Mouse (Mus musculus): ENCODE measurements around the gene Alg14. TPM values are rescaled to one million over a fixed set of nuclear protein-coding genes. Genes with fewer than 3 reads are reported as not detected.

The Alg14 gene
- polyA plus RNA-seq, 1 experiment from 2014 or later: 32.4 TPM

GRCm38 (mm10) chr3:121267283-121267682 is 24.3 kb upstream of the Alg14 start:
- H3K4me3 ChIP-seq (ENCODE audit: low read depth, low read length): no peak overlapping the region
- no peaks in the 10 kb centered on the region for H3K9me3 ChIP-seq (ENCODE audit: control insufficient read depth, low read length)
- no peak overlapping the region for H3K9ac ChIP-seq (ENCODE audit: low read length)
- H3K36me3 ChIP-seq (ENCODE audit: control insufficient read depth, insufficient read depth, low read length): no peaks in the 10 kb centered on the region
- no peak overlapping the region for H3K4me2 ChIP-seq (ENCODE audit: low read depth, severe bottlenecking)
- DNase-seq (ENCODE audit: low spot score) (no peak), ATAC-seq (ENCODE audit: insufficient number of reproducible peaks, low FRiP score, low TSS enrichment, low read depth) (no peak)
- peaks cover 19% of the 10 kb centered on the region for H3K27me3 ChIP-seq (ENCODE audit: control insufficient read depth, insufficient read depth, low read length)
- H3K27ac ChIP-seq (replicated peaks; ENCODE audit: low read depth, low read length): no peak overlapping the region
- peaks cover under 1% of the 10 kb centered on the region for H3K4me1 ChIP-seq (ENCODE audit: control insufficient read depth, insufficient read depth, low read length)
- WGBS: 81% methylated on average over 5 of the region's 5 CpGs

GRCm38 (mm10) chr3:121272577-121272976 is 19.0 kb upstream of the Alg14 start:
- H3K4me2 ChIP-seq (ENCODE audit: low read depth, severe bottlenecking): no peak overlapping the region
- no peak for ATAC-seq (ENCODE audit: insufficient number of reproducible peaks, low FRiP score, low TSS enrichment, low read depth)
- no peak overlapping the region for H3K27ac ChIP-seq (replicated peaks; ENCODE audit: low read depth, low read length)
- DNase-seq (ENCODE audit: low spot score): no peak
- H3K4me1 ChIP-seq (ENCODE audit: control insufficient read depth, insufficient read depth, low read length): no peaks in the 10 kb centered on the region
- H3K27me3 ChIP-seq (ENCODE audit: control insufficient read depth, insufficient read depth, low read length): no peaks in the 10 kb centered on the region
- no peak overlapping the region for H3K9ac ChIP-seq (ENCODE audit: low read length)
- no peak overlapping the region for H3K4me3 ChIP-seq (ENCODE audit: low read depth, low read length)
- 63% methylated on average over 2 of the region's 2 CpGs for WGBS
- no peaks in the 10 kb centered on the region for H3K9me3 ChIP-seq (ENCODE audit: control insufficient read depth, low read length)
- no peaks in the 10 kb centered on the region for H3K36me3 ChIP-seq (ENCODE audit: control insufficient read depth, insufficient read depth, low read length)

GRCm38 (mm10) chr3:121274010-121274409 is 17.6 kb upstream of the Alg14 start:
- Histone ChIP-seq H3K27me3 (ENCODE audit: control insufficient read depth, insufficient read depth, low read length) (no peaks in the 10 kb centered on the region), H3K36me3 (ENCODE audit: control insufficient read depth, insufficient read depth, low read length) (no peaks in the 10 kb centered on the region), H3K4me2 (ENCODE audit: low read depth, severe bottlenecking) (no peak overlapping the region), H3K27ac (replicated peaks; ENCODE audit: low read depth, low read length) (no peak overlapping the region), H3K4me1 (ENCODE audit: control insufficient read depth, insufficient read depth, low read length) (no peaks in the 10 kb centered on the region), H3K9ac (ENCODE audit: low read length) (no peak overlapping the region), H3K4me3 (ENCODE audit: low read depth, low read length) (no peak overlapping the region), H3K9me3 (ENCODE audit: control insufficient read depth, low read length) (no peaks in the 10 kb centered on the region)
- no peak for DNase-seq (ENCODE audit: low spot score)
- WGBS: 93% methylated on average over 2 of the region's 2 CpGs
- no peak for ATAC-seq (ENCODE audit: insufficient number of reproducible peaks, low FRiP score, low TSS enrichment, low read depth)

GRCm38 (mm10) chr3:121277009-121277408 is 14.6 kb upstream of the Alg14 start:
- Histone ChIP-seq H3K4me1 (ENCODE audit: control insufficient read depth, insufficient read depth, low read length) (no peaks in the 10 kb centered on the region), H3K4me2 (ENCODE audit: low read depth, severe bottlenecking) (no peak overlapping the region), H3K36me3 (ENCODE audit: control insufficient read depth, insufficient read depth, low read length) (no peaks in the 10 kb centered on the region), H3K4me3 (ENCODE audit: low read depth, low read length) (no peak overlapping the region), H3K9ac (ENCODE audit: low read length) (no peak overlapping the region), H3K27ac (replicated peaks; ENCODE audit: low read depth, low read length) (no peak overlapping the region), H3K27me3 (ENCODE audit: control insufficient read depth, insufficient read depth, low read length) (no peaks in the 10 kb centered on the region), H3K9me3 (ENCODE audit: control insufficient read depth, low read length) (no peaks in the 10 kb centered on the region)
- DNase-seq (ENCODE audit: low spot score): no peak
- ATAC-seq (ENCODE audit: insufficient number of reproducible peaks, low FRiP score, low TSS enrichment, low read depth): no peak
- 69% methylated on average over 4 of the region's 4 CpGs for WGBS

- Histone ChIP-seq H3K9ac (ENCODE audit: low read length) (no peak overlapping the region), H3K27me3 (ENCODE audit: control insufficient read depth, insufficient read depth, low read length) (no peaks in the 10 kb centered on the region), H3K4me1 (ENCODE audit: control insufficient read depth, insufficient read depth, low read length) (no peaks in the 10 kb centered on the region), H3K36me3 (ENCODE audit: control insufficient read depth, insufficient read depth, low read length) (no peaks in the 10 kb centered on the region), H3K27ac (replicated peaks; ENCODE audit: low read depth, low read length) (no peak overlapping the region), H3K9me3 (ENCODE audit: control insufficient read depth, low read length) (no peaks in the 10 kb centered on the region), H3K4me2 (ENCODE audit: low read depth, severe bottlenecking) (no peak overlapping the region), H3K4me3 (ENCODE audit: low read depth, low read length) (no peak overlapping the region)
- DNase-seq (ENCODE audit: low spot score): no peak
- no peak for ATAC-seq (ENCODE audit: insufficient number of reproducible peaks, low FRiP score, low TSS enrichment, low read depth)
- WGBS: 82% methylated on average over 4 of the region's 4 CpGs
These were observed 14.0 kb upstream of the Alg14 start for GRCm38 (mm10) chr3:121277557-121277956.

GRCm38 (mm10) chr3:121279679-121280078 is 11.9 kb upstream of the Alg14 start:
- no peak overlapping the region for H3K4me3 ChIP-seq (ENCODE audit: low read depth, low read length)
- H3K36me3 ChIP-seq (ENCODE audit: control insufficient read depth, insufficient read depth, low read length): no peaks in the 10 kb centered on the region
- no peaks in the 10 kb centered on the region for H3K27me3 ChIP-seq (ENCODE audit: control insufficient read depth, insufficient read depth, low read length)
- DNase-seq (ENCODE audit: low spot score) (no peak), ATAC-seq (ENCODE audit: insufficient number of reproducible peaks, low FRiP score, low TSS enrichment, low read depth) (no peak)
- 87% methylated on average over 14 of the region's 14 CpGs for WGBS
- H3K9ac ChIP-seq (ENCODE audit: low read length): no peak overlapping the region
- no peak overlapping the region for H3K4me2 ChIP-seq (ENCODE audit: low read depth, severe bottlenecking)
- no peaks in the 10 kb centered on the region for H3K4me1 ChIP-seq (ENCODE audit: control insufficient read depth, insufficient read depth, low read length)
- H3K9me3 ChIP-seq (ENCODE audit: control insufficient read depth, low read length): no peaks in the 10 kb centered on the region
- no peak overlapping the region for H3K27ac ChIP-seq (replicated peaks; ENCODE audit: low read depth, low read length)

- ATAC-seq (ENCODE audit: insufficient number of reproducible peaks, low FRiP score, low TSS enrichment, low read depth): no peak
- no peak within 1 kb of the TSS for H3K9ac ChIP-seq (ENCODE audit: low read length)
- no peak within 1 kb of the TSS for H3K4me2 ChIP-seq (ENCODE audit: low read depth, severe bottlenecking)
- no peaks in the 10 kb centered on the region for H3K4me1 ChIP-seq (ENCODE audit: control insufficient read depth, insufficient read depth, low read length)
- 86% methylated on average over 4 of the region's 4 CpGs for WGBS
- H3K27ac ChIP-seq (replicated peaks; ENCODE audit: low read depth, low read length): no peak within 1 kb of the TSS
- H3K9me3 ChIP-seq (ENCODE audit: control insufficient read depth, low read length): no peaks in the 10 kb centered on the region
- no peak within 1 kb of the TSS for H3K4me3 ChIP-seq (ENCODE audit: low read depth, low read length)
- DNase-seq (ENCODE audit: low spot score): no peak
- no peaks in the 10 kb centered on the region for H3K27me3 ChIP-seq (ENCODE audit: control insufficient read depth, insufficient read depth, low read length)
- H3K36me3 ChIP-seq (ENCODE audit: control insufficient read depth, insufficient read depth, low read length): no peaks in the 10 kb centered on the region
These were observed 8.6 kb upstream of the Alg14 start, which contains the start of gene Tmem56 for GRCm38 (mm10) chr3:121282998-121283397. Gene Tmem56, minus strand, starts transcription at chr3:121283098.

- Histone ChIP-seq H3K4me3 (ENCODE audit: low read depth, low read length) (no peak overlapping the region), H3K4me2 (ENCODE audit: low read depth, severe bottlenecking) (no peak overlapping the region), H3K9me3 (ENCODE audit: control insufficient read depth, low read length) (no peaks in the 10 kb centered on the region), H3K36me3 (ENCODE audit: control insufficient read depth, insufficient read depth, low read length) (no peaks in the 10 kb centered on the region), H3K27me3 (ENCODE audit: control insufficient read depth, insufficient read depth, low read length) (no peaks in the 10 kb centered on the region), H3K9ac (ENCODE audit: low read length) (no peak overlapping the region), H3K4me1 (ENCODE audit: control insufficient read depth, insufficient read depth, low read length) (no peaks in the 10 kb centered on the region), H3K27ac (replicated peaks; ENCODE audit: low read depth, low read length) (no peak overlapping the region)
- DNase-seq (ENCODE audit: low spot score) (no peak), ATAC-seq (ENCODE audit: insufficient number of reproducible peaks, low FRiP score, low TSS enrichment, low read depth) (no peak)
- 94% methylated on average over 6 of the region's 6 CpGs for WGBS
These were observed 6.4 kb upstream of the Alg14 start for GRCm38 (mm10) chr3:121285219-121285618.

GRCm38 (mm10) chr3:121287151-121287550 is 4.4 kb upstream of the Alg14 start:
- H3K4me2 ChIP-seq (ENCODE audit: low read depth, severe bottlenecking): no peak overlapping the region
- DNase-seq (ENCODE audit: low spot score) (no peak), ATAC-seq (ENCODE audit: insufficient number of reproducible peaks, low FRiP score, low TSS enrichment, low read depth) (no peak)
- no peak overlapping the region for H3K9ac ChIP-seq (ENCODE audit: low read length)
- no peaks in the 10 kb centered on the region for H3K36me3 ChIP-seq (ENCODE audit: control insufficient read depth, insufficient read depth, low read length)
- H3K27me3 ChIP-seq (ENCODE audit: control insufficient read depth, insufficient read depth, low read length): no peaks in the 10 kb centered on the region
- 94% methylated on average over 2 of the region's 2 CpGs for WGBS
- no peak overlapping the region for H3K4me3 ChIP-seq (ENCODE audit: low read depth, low read length)
- H3K27ac ChIP-seq (replicated peaks; ENCODE audit: low read depth, low read length): no peak overlapping the region
- H3K9me3 ChIP-seq (ENCODE audit: control insufficient read depth, low read length): no peaks in the 10 kb centered on the region
- no peaks in the 10 kb centered on the region for H3K4me1 ChIP-seq (ENCODE audit: control insufficient read depth, insufficient read depth, low read length)

Measured in limb, embryonic 11.5 days (tissue).